Mouse (Mus musculus) neural tube, embryonic 10.5 days (tissue): Measurements from ENCODE around the gene Trio.
A peak's percentile ranks its signal among the peaks of the same experiment; 100 is the strongest.
"Not testable (repeated sequence)": the region's sequence is repeated elsewhere in the genome, so short reads cannot be mapped to it uniquely, and the experiment has no call there.

Source experiments
- DNase-seq: peaks from one replicate; pipeline ENCODE4 v3.0.0-alpha.2; 2017; ENCODE audit warnings: low spot score; ENCODE audit errors: extremely low spot score

Gene Trio

DNA sequence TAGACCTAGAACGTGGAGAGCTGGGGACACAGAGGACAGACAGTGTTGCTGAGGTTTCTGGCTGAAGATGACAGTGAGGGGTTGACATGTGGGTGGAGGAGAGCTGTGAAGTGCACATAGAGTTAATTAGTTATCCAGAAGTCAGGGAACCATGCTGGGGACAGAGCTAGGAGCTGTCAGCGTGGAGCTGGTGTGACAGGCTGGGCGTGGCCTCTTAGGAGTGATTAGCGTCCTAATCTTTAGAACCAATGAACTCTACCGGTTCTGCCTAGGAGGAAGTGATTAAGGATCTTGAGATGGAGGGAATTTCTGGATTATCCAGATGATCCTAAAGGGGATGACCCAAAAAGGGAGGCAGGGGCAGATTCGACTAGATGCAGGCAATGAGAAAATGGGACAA is 301.9 kb downstream of the Trio start:
- DNase-seq, result no peak

- DNase-seq, result not testable (repeated sequence)
These were observed 305.4 kb downstream of the Trio start for GRCm38 (mm10) chr15:27720297-27720696.

DNA sequence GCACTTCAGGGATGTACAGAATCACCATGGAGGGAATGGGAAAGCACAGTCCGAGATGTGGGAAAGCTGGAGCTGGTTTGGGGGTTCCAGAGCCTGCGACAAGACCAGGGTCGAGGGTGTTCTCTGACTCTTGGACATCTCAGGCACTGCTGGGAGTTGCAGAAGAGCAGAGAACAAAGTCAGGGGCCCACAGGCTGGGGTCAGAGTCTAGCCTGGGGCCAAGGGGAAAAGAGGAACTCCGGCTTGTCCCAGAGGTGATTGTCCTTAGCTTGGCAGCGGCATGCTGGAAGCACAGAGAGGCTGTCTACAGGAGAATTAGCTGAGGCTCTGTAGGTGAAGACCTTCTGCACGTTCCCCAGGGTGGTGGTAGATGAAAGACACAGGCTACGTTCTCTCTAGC is 307.0 kb downstream of the Trio start:
- no peak for DNase-seq

- no peak for DNase-seq
These were observed 310.3 kb downstream of the Trio start for GRCm38 (mm10) chr15:27715331-27715730.

GRCm38 (mm10) chr15:27710698-27711097 is 314.9 kb downstream of the Trio start:
- no peak for DNase-seq

DNA sequence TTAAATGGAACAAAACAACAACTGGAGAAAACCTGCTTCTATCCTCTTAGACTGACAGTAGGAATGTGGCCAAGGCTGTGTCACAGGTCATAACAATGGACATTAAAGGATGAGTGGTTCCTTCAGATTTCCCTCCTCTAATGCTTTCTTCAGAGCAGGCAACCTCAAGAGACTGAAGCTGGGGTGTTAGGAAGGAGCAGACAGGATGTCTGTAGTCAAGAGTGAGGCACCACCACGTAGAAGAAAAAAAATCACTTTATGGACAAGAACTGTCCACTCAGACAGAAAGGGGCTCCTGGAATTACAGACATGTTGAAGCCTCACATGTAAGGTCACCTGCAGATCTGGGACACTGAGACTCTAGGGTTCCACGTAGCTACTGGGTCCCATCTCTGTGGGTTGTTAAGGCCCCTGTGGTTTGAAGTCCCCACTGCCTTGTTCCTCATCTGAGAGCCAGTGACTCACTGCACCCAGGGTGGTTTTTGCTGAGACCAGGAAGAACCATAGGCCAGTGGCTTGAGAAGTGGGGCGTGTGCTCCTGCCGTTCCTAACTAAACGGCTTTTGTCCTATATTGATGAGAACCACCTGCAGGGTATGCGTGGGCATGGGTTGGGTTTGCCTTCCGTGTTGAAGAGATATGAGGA is 316.6 kb downstream of the Trio start:
- no peak for DNase-seq

DNA sequence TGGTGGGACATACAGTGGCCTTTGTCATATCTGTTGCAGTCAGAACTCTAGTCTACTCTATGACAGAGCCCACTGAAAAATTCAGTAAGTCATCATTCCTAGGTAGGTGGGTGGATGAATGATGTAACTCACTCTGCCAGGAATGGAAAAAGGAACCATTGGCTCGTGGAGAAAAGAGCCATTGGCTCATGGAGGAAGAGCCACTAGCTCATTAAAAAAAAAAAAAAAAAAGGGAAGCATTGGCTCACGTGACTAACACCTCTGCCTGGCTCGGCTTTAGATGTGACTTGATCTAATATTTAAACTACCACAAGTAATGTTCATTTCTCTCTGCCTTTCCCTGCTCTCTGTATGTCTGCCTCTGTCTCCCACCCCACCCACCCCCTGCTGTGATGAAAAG is 317.1 kb downstream of the Trio start:
- DNase-seq, result no peak

- no peak for DNase-seq
These were observed 322.7 kb downstream of the Trio start for GRCm38 (mm10) chr15:27702972-27703313.

- no peak for DNase-seq
These were observed 323.3 kb downstream of the Trio start for GRCm38 (mm10) chr15:27702031-27702971.

DNA sequence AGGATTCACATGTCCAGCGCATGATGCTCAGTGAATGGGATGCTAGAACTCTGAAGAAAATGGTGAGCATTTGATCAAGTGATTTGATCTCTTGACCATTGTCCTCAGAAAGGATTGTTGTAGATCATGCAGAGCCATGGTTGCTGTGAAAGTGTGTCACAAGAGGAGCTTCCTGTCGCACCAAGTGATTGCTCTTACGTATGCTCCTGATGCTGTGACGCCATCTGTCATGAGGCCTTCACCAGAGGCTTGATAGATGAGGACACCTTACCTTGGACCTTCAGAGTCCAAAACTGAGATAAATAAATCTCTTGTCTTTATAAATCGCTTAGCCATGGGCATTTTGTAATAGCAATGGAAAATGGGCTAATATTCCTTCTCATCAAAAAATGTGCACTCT is 328.0 kb downstream of the Trio start:
- DNase-seq, result no peak

GRCm38 (mm10) chr15:27693235-27693634 is 332.4 kb downstream of the Trio start:
- no peak for DNase-seq

GRCm38 (mm10) chr15:27692161-27692560 is 333.5 kb downstream of the Trio start:
- DNase-seq, result no peak

- DNase-seq, result no peak
These were observed 334.4 kb downstream of the Trio start for GRCm38 (mm10) chr15:27691213-27691612.

GRCm38 (mm10) chr15:27688041-27688651 is 337.5 kb downstream of the Trio start:
- no peak for DNase-seq

DNA sequence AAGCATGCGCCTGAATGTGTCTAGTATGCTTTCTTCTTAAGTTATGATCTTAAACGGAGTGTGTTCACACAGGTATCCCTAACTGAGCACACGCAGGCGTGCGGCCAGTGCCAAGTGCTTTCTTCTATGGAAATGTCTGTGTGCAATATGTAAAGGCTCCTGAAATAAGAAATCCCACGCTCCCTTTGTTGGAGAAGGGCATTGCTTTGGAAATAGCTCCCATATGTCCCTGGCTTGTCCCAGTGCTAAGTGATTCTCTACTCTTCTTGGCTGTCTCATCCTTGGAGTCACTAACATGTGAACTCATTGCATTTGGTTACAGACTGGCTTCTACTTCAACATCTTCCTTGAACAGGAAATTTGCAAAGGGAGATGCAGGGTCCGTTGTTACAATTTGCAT is 340.8 kb downstream of the Trio start:
- DNase-seq, result no peak

GRCm38 (mm10) chr15:27683206-27683605 is 342.4 kb downstream of the Trio start:
- DNase-seq, result no peak

- peak; percentile 31 for DNase-seq
These were observed 343.0 kb downstream of the Trio start for GRCm38 (mm10) chr15:27682619-27683018.

- DNase-seq, result peak; percentile 90
These were observed 344.0 kb downstream of the Trio start, which contains the start of gene Otulinl for GRCm38 (mm10) chr15:27681419-27682187. TSS of gene Otulinl (minus strand) at chr15:27681579.

DNA sequence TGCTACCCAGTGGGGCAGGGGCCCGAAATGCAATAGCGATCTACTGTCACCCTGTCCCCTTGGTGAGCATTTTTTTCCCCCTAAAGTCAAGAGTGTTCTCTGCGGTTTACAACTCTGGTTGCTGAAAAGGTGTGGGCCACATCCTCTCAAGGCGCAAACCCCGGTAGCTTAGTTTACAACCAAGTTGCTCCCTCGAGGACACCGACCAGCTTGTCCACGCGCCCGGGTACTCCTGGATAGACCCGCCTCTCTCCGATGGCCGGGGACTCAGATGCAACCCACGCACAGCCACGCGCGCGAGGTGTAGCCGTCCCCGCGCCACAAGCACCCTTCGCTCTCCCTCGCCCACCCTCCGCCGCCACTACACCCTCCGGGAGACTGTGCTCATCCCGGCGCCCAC is 344.7 kb downstream of the Trio start:
- no peak for DNase-seq
